Mouse (Mus musculus) midbrain, postnatal 0 days (tissue): ENCODE results near the gene Hip1r. TPM values are rescaled to one million over a fixed set of nuclear protein-coding genes. Genes with fewer than 3 reads are reported as not detected.

Experiments
- ATAC-seq: fragments of 200-750 bp; cut with Nextera tagmentation; 2 replicates; pipeline ENCODE4 v1.8.0; 2017; ENCODE audit warnings: moderate number of reproducible peaks, mild to moderate bottlenecking, moderate TSS enrichment, moderate library complexity; ENCODE audit not compliant: low FRiP score
- DNase-seq: peaks from one replicate; pipeline ENCODE4 v3.0.0-alpha.2; 2015; ENCODE audit warnings: low spot score
- H3K27ac ChIP-seq: fragments of 300-500 bp; sonication (generic); 2 replicates; pipeline ENCODE4 v1.5.1; 2014; ENCODE audit warnings: low read depth, mild to moderate bottlenecking, low read length, mixed read lengths
- H3K27me3 ChIP-seq: fragments of 300-500 bp; sonication (generic); 2 replicates; pipeline ENCODE4 v1.6.1; 2014; ENCODE audit warnings: low read length, control low read depth, mixed read lengths; ENCODE audit not compliant: insufficient read depth
- H3K36me3 ChIP-seq: fragments of 300-500 bp; sonication (generic); 2 replicates; pipeline ENCODE4 v1.6.1; 2014; ENCODE audit warnings: low read length, control low read depth, mixed read lengths; ENCODE audit not compliant: insufficient read depth
- H3K4me1 ChIP-seq: fragments of 300-500 bp; sonication (generic); 2 replicates; pipeline ENCODE4 v1.6.1; 2014; ENCODE audit warnings: mild to moderate bottlenecking, control low read depth, antibody characterized with exemption, low read length, mixed read lengths; ENCODE audit not compliant: insufficient read depth
- H3K4me2 ChIP-seq: fragments of 300-500 bp; sonication (generic); 2 replicates; pipeline ENCODE4 v1.6.1; 2014; ENCODE audit warnings: low read depth, mild to moderate bottlenecking, low read length, mixed read lengths; ENCODE audit not compliant: poor library complexity, severe bottlenecking
- H3K4me3 ChIP-seq: fragments of 300-500 bp; sonication (generic); 2 replicates; pipeline ENCODE4 v1.5.1; 2014; ENCODE audit warnings: low read depth, mild to moderate bottlenecking, low read length, moderate library complexity
- H3K9ac ChIP-seq: fragments of 300-500 bp; sonication (generic); replicated peaks from 2 replicates; pipeline ENCODE4 v1.6.1; 2014; ENCODE audit warnings: mild to moderate bottlenecking, low read length, moderate library complexity, mixed read lengths; ENCODE audit not compliant: poor library complexity, severe bottlenecking
- H3K9me3 ChIP-seq: fragments of 300-500 bp; sonication (generic); 2 replicates; pipeline ENCODE4 v1.6.1; 2016; ENCODE audit warnings: low read length, control low read depth
- CTCF ChIP-seq: IDR thresholded peaks from 2 replicates; pipeline ENCODE4 v1.5.1; 2016; ENCODE audit warnings: antibody characterized with exemption, mild to moderate bottlenecking
- WGBS: fragments of 180-500 bp; shearing (Covaris S2); extraction: QIAGEN DNeasy Blood & Tissue Kit; methylation state at CpG from one replicate; pipeline ENCODE4 v1.1.7; 2014; 5-methylcytosine and 5-hydroxymethylcytosine counted together
- polyA plus RNA-seq: library from polyadenylated mRNA; unstranded; fragments of >200 nt; fragmentation: Nextera tagmentation; extraction: Ambion mirVana; gene quantifications from 2 replicates; pipeline ENCODE4 v1.2.1, GENCODE M21; 2015
- total RNA-seq: library from RNA; depleted of rRNA; stranded (reverse); fragments of >200 nt; gene quantifications from 2 replicates; pipeline ENCODE4 v1.2.3, GENCODE M21; 2014

The Hip1r gene
- total and polyA plus RNA-seq, 2 experiments from 2014 or later: 25.8 to 45.4 TPM

GRCm38 (mm10) chr5:124005151-124005500 is 31.7 kb downstream of the Hip1r start:
- WGBS: 85% methylated on average over 15 of the region's 15 CpGs
- H3K27me3 ChIP-seq: no peaks in the 10 kb centered on the region
- ATAC-seq: no peak
- no peaks in the 10 kb centered on the region for H3K9me3 ChIP-seq
- TF ChIP-seq CTCF: no peak
- peaks cover 2% of the 10 kb centered on the region; the same call in 1 of the 2 replicates for H3K4me1 ChIP-seq
- no peak overlapping the region for H3K27ac ChIP-seq
- no peak overlapping the region for H3K9ac ChIP-seq
- peaks cover 57% of the 10 kb centered on the region for H3K36me3 ChIP-seq
- no peak overlapping the region for H3K4me3 ChIP-seq
- no peak for DNase-seq
- H3K4me2 ChIP-seq: no peak overlapping the region

DNA sequence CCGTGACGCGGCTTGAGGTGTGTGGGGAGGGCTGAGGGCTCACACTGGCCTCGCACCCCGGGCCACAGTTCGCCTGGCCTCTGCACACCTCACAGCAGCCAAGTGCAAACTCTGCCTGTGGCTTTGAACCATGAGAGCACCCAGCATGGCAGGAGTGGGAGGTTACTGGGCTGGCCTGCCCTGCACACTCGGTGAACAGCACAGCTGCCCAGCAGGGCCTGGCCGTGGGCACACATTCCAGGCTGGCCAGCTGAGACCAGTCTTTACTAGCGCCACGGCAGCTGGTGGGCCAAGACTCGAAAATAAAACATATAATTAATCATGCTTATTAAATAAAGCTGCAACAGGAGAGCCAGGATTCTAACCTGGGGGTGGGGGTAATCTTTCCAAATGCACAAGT is 32.2 kb downstream of the Hip1r start:
- H3K36me3 ChIP-seq: peaks cover 52% of the 10 kb centered on the region
- no peaks in the 10 kb centered on the region for H3K27me3 ChIP-seq
- WGBS: 77% methylated on average over 11 of the region's 11 CpGs
- ATAC-seq (no peak), DNase-seq (no peak)
- H3K27ac ChIP-seq: no peak overlapping the region
- H3K4me3 ChIP-seq: no peak overlapping the region
- no peaks in the 10 kb centered on the region for H3K9me3 ChIP-seq
- H3K9ac ChIP-seq: no peak overlapping the region
- no peak overlapping the region for H3K4me2 ChIP-seq
- TF ChIP-seq CTCF: no peak
- peaks cover 6% of the 10 kb centered on the region for H3K4me1 ChIP-seq

- 86% methylated on average over 26 of the region's 26 CpGs for WGBS
- no peak overlapping the region for H3K27ac ChIP-seq
Observed at GRCm38 (mm10) chr5:124006082-124006873, 32.9 kb downstream of the Hip1r start.

GRCm38 (mm10) chr5:124006891-124007491 is 33.6 kb downstream of the Hip1r start:
- no peak overlapping the region for H3K27ac ChIP-seq
- H3K36me3 ChIP-seq: peaks cover 50% of the 10 kb centered on the region
- no peaks in the 10 kb centered on the region for H3K27me3 ChIP-seq
- DNase-seq (no peak), ATAC-seq (no peak)
- H3K4me1 ChIP-seq: peaks cover 11% of the 10 kb centered on the region
- no peak overlapping the region for H3K4me3 ChIP-seq
- no peaks in the 10 kb centered on the region for H3K9me3 ChIP-seq
- H3K4me2 ChIP-seq: no peak overlapping the region
- 85% methylated on average over 17 of the region's 17 CpGs for WGBS
- no peak for TF ChIP-seq CTCF
- no peak overlapping the region for H3K9ac ChIP-seq

More at GRCm38 (mm10) chr5:124006082-124006873, 32.9 kb downstream of the Hip1r start:
- peaks cover 11% of the 10 kb centered on the region for H3K4me1 ChIP-seq
- no peak overlapping the region for H3K4me3 ChIP-seq
- H3K9ac ChIP-seq: no peak overlapping the region
- no peak for TF ChIP-seq CTCF
- no peak for DNase-seq
- no peaks in the 10 kb centered on the region for H3K9me3 ChIP-seq
- H3K36me3 ChIP-seq: peaks cover 50% of the 10 kb centered on the region
- H3K4me2 ChIP-seq: no peak overlapping the region
- no peak for ATAC-seq
- H3K27me3 ChIP-seq: no peaks in the 10 kb centered on the region

DNA sequence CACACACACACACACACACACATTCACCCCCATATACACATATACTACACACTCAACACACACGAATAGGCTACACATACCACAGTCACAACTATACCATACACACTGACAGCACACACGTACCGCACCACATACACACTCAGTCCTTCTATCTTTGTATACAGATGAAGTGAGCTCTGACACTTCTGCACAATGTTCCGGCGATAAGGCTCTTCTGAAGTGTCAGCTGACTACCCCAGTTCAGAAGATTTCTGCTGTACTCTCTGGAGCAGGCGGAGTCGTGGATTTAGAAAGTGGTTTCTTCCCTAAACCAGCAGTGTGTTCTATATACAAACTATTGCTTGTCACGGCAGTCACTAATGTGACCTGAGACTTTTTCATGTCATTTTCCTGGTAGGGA is 36.6 kb downstream of the Hip1r start:
- H3K4me3 ChIP-seq: no peak overlapping the region
- DNase-seq: no peak
- no peak overlapping the region for H3K27ac ChIP-seq
- no peak for ATAC-seq
- no peak overlapping the region for H3K4me2 ChIP-seq
- H3K27me3 ChIP-seq: no peaks in the 10 kb centered on the region
- H3K36me3 ChIP-seq: peaks cover 36% of the 10 kb centered on the region
- WGBS: 90% methylated on average over 8 of the region's 8 CpGs
- no peak overlapping the region for H3K9ac ChIP-seq
- H3K4me1 ChIP-seq: peaks cover 17% of the 10 kb centered on the region
- no peaks in the 10 kb centered on the region for H3K9me3 ChIP-seq
- no peak for TF ChIP-seq CTCF

GRCm38 (mm10) chr5:124010910-124011655 is 37.7 kb downstream of the Hip1r start:
- TF ChIP-seq CTCF: no peak
- peak overlapping the region; percentile 36 for H3K9ac ChIP-seq
- H3K36me3 ChIP-seq: peaks cover 28% of the 10 kb centered on the region
- H3K4me1 ChIP-seq: peaks cover 17% of the 10 kb centered on the region
- peak overlapping the region; percentile 67 for H3K27ac ChIP-seq
- H3K4me3 ChIP-seq: no peak overlapping the region; the same call in 1 of the 2 replicates
- no peaks in the 10 kb centered on the region for H3K27me3 ChIP-seq
- H3K4me2 ChIP-seq: peak overlapping the region; percentile 40
- DNase-seq (peak; percentile 85), ATAC-seq (0 out of 2 replicates have a peak, but pooled peaks have one; percentile 6)
- no peaks in the 10 kb centered on the region for H3K9me3 ChIP-seq
- WGBS: 7% methylated on average over 19 of the region's 19 CpGs
